Mouse (Mus musculus): ENCODE measurements at regions not wholly inside any gene's neighbourhood (a gene's known extent, or its start where the extent isn't known, plus 50 kb on each side); places are given as distances from the start of the nearest gene placed in this dataset.
"Not testable (repeated sequence)": the region's sequence is repeated elsewhere in the genome, so short reads cannot be mapped to it uniquely, and the experiment has no call there.

DNA sequence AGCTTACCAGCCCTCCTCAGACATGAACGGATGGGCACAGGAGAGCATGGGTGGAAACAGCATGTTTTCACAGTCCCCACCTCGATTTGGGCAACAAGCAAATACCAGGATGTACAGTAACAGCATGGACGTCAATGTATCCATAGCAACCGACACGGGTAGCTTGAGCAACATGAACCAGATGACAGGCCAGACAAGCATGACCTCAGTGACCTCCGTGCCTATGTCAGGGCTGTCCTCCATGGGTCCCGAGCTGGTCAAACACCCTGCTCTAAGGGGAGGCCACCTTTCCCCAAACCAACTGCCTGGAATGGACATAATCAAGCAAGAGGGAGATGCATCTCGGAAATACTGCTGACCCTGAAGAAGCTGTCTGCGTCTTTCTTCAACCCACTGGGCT lies 211.7 kb upstream of the Arid2 start:
- DNase-seq (ENCODE audit: low spot score) (no peak), ATAC-seq (ENCODE audit: low FRiP score, low read depth) (no peak)
- H3K9ac ChIP-seq (ENCODE audit: low read depth, low read length, severe bottlenecking): no peak overlapping the region
- H3K4me2 ChIP-seq (replicated peaks; ENCODE audit: low read depth, low read length, severe bottlenecking): no peak overlapping the region
- TF ChIP-seq POLR2A (IDR thresholded peaks at IDR 0.05; ENCODE audit: borderline replicate concordance, extremely low read depth, insufficient read depth, insufficient read length): no peak
- H3K27ac ChIP-seq (replicated peaks; ENCODE audit: low read depth, low read length): no peak overlapping the region
- H3K27me3 ChIP-seq (ENCODE audit: control insufficient read depth, insufficient read depth, low read length): no peaks in the 10 kb centered on the region
- WGBS: 85% methylated on average over 9 of the region's 9 CpGs
- H3K36me3 ChIP-seq (ENCODE audit: control insufficient read depth, insufficient read depth, low read length): no peaks in the 10 kb centered on the region
- peaks cover 7% of the 10 kb centered on the region for H3K4me1 ChIP-seq (ENCODE audit: control insufficient read depth, insufficient read depth, low read length)
- H3K4me3 ChIP-seq (replicated peaks; ENCODE audit: low read length): no peak overlapping the region
- H3K9me3 ChIP-seq (ENCODE audit: control insufficient read depth, low read length): no peaks in the 10 kb centered on the region

DNA sequence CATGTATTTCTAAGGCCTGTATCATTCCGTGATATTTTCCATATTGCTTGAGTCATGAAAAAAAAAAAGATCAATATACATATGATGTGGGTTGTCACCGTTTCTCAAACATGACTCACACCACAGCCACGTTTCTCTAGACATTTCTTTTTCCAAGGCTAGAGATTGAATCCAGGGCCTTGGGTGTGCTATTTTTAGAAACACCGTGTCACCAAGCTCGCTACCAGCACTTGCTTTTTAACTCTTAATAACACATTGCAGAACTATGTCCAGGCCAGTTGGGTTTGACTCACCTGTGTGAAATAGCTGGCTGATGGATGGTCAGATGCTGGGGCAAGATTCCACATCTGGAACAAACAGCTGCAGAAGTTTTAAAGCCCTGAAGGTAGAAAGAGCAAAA lies 209.6 kb upstream of the Arid2 start:
- Histone ChIP-seq H3K9ac (ENCODE audit: low read depth, low read length, severe bottlenecking) (no peak overlapping the region), H3K27me3 (ENCODE audit: control insufficient read depth, insufficient read depth, low read length) (no peaks in the 10 kb centered on the region), H3K36me3 (ENCODE audit: control insufficient read depth, insufficient read depth, low read length) (no peaks in the 10 kb centered on the region), H3K4me1 (ENCODE audit: control insufficient read depth, insufficient read depth, low read length) (no peaks in the 10 kb centered on the region; the same call in 1 of the 2 replicates), H3K4me2 (replicated peaks; ENCODE audit: low read depth, low read length, severe bottlenecking) (no peak overlapping the region), H3K27ac (replicated peaks; ENCODE audit: low read depth, low read length) (no peak overlapping the region), H3K9me3 (ENCODE audit: control insufficient read depth, low read length) (no peaks in the 10 kb centered on the region), H3K4me3 (replicated peaks; ENCODE audit: low read length) (no peak overlapping the region)
- DNase-seq (ENCODE audit: low spot score): no peak
- no peak for ATAC-seq (ENCODE audit: low FRiP score, low read depth)
- 33% methylated on average over 5 of the region's 5 CpGs for WGBS
- TF ChIP-seq POLR2A (IDR thresholded peaks at IDR 0.05; ENCODE audit: borderline replicate concordance, extremely low read depth, insufficient read depth, insufficient read length): no peak

DNA sequence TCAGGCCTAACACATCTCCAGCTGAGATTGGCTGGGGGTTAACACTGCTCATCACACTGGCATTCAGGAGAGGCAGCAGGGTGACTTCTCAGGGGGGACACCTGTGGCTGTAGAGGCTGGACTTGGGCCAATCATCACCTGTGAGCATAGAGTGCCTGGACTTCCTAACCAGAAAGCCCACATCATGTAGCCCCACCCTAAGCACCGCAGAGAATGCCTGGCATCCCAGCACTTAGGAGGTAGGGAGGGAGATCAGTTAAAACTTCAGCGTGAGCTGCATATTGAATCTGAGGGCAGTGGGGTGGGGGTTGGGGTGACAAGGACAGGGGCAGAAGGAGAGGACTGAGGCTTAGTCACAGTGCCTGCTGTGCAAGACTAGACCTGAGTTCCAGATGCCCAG lies 208.7 kb upstream of the Arid2 start:
- TF ChIP-seq POLR2A (IDR thresholded peaks at IDR 0.05; ENCODE audit: borderline replicate concordance, extremely low read depth, insufficient read depth, insufficient read length): no peak
- Histone ChIP-seq H3K27me3 (ENCODE audit: control insufficient read depth, insufficient read depth, low read length) (no peaks in the 10 kb centered on the region), H3K27ac (replicated peaks; ENCODE audit: low read depth, low read length) (no peak overlapping the region), H3K36me3 (ENCODE audit: control insufficient read depth, insufficient read depth, low read length) (no peaks in the 10 kb centered on the region), H3K4me3 (replicated peaks; ENCODE audit: low read length) (no peak overlapping the region), H3K4me2 (replicated peaks; ENCODE audit: low read depth, low read length, severe bottlenecking) (no peak overlapping the region), H3K4me1 (ENCODE audit: control insufficient read depth, insufficient read depth, low read length) (no peaks in the 10 kb centered on the region; the same call in 1 of the 2 replicates), H3K9ac (ENCODE audit: low read depth, low read length, severe bottlenecking) (no peak overlapping the region), H3K9me3 (ENCODE audit: control insufficient read depth, low read length) (no peaks in the 10 kb centered on the region)
- 46% methylated on average over 2 of the region's 2 CpGs for WGBS
- ATAC-seq (ENCODE audit: low FRiP score, low read depth): no peak
- DNase-seq (ENCODE audit: low spot score): no peak

DNA sequence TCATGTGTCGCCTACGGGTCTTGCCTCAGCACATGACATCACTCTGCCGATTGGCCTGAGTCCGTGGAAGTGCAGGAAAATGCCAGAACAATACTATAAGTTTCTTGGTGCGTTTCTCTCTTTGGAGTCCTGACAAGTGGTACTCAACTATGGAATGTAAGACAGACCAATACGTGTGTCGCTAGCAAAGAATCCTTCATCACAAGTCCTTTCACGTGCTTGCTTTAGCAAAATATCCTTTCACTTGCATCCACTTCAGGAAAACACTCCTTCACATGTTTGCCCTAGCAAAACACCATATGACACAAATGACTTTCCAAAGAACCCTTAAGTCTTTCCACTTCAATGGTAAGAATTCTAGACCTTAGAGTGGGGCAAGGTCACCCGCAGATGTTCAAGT lies 197.6 kb upstream of the Arid2 start:
- Histone ChIP-seq H3K27me3 (ENCODE audit: control insufficient read depth, insufficient read depth, low read length) (no peaks in the 10 kb centered on the region), H3K9me3 (ENCODE audit: control insufficient read depth, low read length) (no peaks in the 10 kb centered on the region), H3K4me3 (replicated peaks; ENCODE audit: low read length) (no peak overlapping the region), H3K4me1 (ENCODE audit: control insufficient read depth, insufficient read depth, low read length) (no peaks in the 10 kb centered on the region), H3K27ac (replicated peaks; ENCODE audit: low read depth, low read length) (no peak overlapping the region), H3K36me3 (ENCODE audit: control insufficient read depth, insufficient read depth, low read length) (no peaks in the 10 kb centered on the region), H3K9ac (ENCODE audit: low read depth, low read length, severe bottlenecking) (no peak overlapping the region), H3K4me2 (replicated peaks; ENCODE audit: low read depth, low read length, severe bottlenecking) (no peak overlapping the region)
- DNase-seq (ENCODE audit: low spot score) (no peak), ATAC-seq (ENCODE audit: low FRiP score, low read depth) (no peak)
- no peak for TF ChIP-seq POLR2A (IDR thresholded peaks at IDR 0.05; ENCODE audit: borderline replicate concordance, extremely low read depth, insufficient read depth, insufficient read length)
- 91% methylated on average over 9 of the region's 9 CpGs for WGBS

DNA sequence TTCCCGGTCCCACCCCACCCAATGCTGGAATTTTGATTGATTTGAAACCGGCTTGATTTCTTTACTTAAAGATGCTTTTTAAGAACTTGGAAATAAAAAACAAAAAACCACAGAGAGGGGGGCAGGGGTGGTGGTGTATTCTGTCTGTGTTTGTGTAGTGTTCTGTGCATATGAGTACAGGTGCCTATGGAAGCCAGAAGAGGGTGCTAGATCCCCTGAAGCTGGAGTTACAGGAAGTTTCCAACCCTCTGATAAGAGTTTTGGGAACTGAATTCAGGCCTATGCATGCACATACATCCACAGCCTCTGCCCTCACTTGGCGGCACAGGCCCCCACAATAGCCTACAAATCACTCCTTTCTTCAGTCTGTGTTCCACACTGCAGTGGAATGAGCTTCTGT lies 190.9 kb upstream of the Arid2 start:
- H3K36me3 ChIP-seq (ENCODE audit: control insufficient read depth, insufficient read depth, low read length): no peaks in the 10 kb centered on the region
- no peak overlapping the region for H3K9ac ChIP-seq (ENCODE audit: low read depth, low read length, severe bottlenecking)
- no peaks in the 10 kb centered on the region for H3K9me3 ChIP-seq (ENCODE audit: control insufficient read depth, low read length)
- DNase-seq (ENCODE audit: low spot score) (no peak), ATAC-seq (ENCODE audit: low FRiP score, low read depth) (no peak)
- H3K4me1 ChIP-seq (ENCODE audit: control insufficient read depth, insufficient read depth, low read length): no peaks in the 10 kb centered on the region
- no peak overlapping the region for H3K4me3 ChIP-seq (replicated peaks; ENCODE audit: low read length)
- TF ChIP-seq POLR2A (IDR thresholded peaks at IDR 0.05; ENCODE audit: borderline replicate concordance, extremely low read depth, insufficient read depth, insufficient read length): no peak
- no peaks in the 10 kb centered on the region for H3K27me3 ChIP-seq (ENCODE audit: control insufficient read depth, insufficient read depth, low read length)
- no peak overlapping the region for H3K4me2 ChIP-seq (replicated peaks; ENCODE audit: low read depth, low read length, severe bottlenecking)
- WGBS: 76% methylated on average over 3 of the region's 3 CpGs
- no peak overlapping the region for H3K27ac ChIP-seq (replicated peaks; ENCODE audit: low read depth, low read length)

DNA sequence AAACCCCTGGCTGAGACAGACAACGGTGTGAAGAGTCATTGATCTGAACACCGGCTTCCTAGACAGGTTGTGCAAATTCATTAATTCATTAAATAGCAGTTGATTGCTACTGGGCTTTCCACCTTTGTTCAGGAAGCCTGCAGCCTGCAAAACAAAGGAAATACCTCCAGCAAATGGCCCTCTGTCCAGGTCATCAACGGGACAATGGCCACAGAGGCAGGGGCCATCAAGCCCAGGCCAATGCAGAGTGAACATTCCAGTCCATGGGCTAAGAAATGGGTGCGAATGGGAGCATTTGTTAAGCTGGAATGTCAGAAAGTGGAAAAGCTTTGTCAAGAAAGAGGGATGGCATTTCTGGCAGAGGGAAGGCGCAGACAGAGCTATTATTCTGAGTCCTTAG lies 188.5 kb upstream of the Arid2 start:
- WGBS: 77% methylated on average over 5 of the region's 5 CpGs
- Histone ChIP-seq H3K9me3 (ENCODE audit: control insufficient read depth, low read length) (no peaks in the 10 kb centered on the region), H3K4me2 (replicated peaks; ENCODE audit: low read depth, low read length, severe bottlenecking) (no peak overlapping the region), H3K27ac (replicated peaks; ENCODE audit: low read depth, low read length) (no peak overlapping the region), H3K27me3 (ENCODE audit: control insufficient read depth, insufficient read depth, low read length) (no peaks in the 10 kb centered on the region), H3K4me3 (replicated peaks; ENCODE audit: low read length) (no peak overlapping the region), H3K4me1 (ENCODE audit: control insufficient read depth, insufficient read depth, low read length) (no peaks in the 10 kb centered on the region), H3K9ac (ENCODE audit: low read depth, low read length, severe bottlenecking) (no peak overlapping the region), H3K36me3 (ENCODE audit: control insufficient read depth, insufficient read depth, low read length) (no peaks in the 10 kb centered on the region)
- ATAC-seq (ENCODE audit: low FRiP score, low read depth) (no peak), DNase-seq (ENCODE audit: low spot score) (no peak)
- no peak for TF ChIP-seq POLR2A (IDR thresholded peaks at IDR 0.05; ENCODE audit: borderline replicate concordance, extremely low read depth, insufficient read depth, insufficient read length)

DNA sequence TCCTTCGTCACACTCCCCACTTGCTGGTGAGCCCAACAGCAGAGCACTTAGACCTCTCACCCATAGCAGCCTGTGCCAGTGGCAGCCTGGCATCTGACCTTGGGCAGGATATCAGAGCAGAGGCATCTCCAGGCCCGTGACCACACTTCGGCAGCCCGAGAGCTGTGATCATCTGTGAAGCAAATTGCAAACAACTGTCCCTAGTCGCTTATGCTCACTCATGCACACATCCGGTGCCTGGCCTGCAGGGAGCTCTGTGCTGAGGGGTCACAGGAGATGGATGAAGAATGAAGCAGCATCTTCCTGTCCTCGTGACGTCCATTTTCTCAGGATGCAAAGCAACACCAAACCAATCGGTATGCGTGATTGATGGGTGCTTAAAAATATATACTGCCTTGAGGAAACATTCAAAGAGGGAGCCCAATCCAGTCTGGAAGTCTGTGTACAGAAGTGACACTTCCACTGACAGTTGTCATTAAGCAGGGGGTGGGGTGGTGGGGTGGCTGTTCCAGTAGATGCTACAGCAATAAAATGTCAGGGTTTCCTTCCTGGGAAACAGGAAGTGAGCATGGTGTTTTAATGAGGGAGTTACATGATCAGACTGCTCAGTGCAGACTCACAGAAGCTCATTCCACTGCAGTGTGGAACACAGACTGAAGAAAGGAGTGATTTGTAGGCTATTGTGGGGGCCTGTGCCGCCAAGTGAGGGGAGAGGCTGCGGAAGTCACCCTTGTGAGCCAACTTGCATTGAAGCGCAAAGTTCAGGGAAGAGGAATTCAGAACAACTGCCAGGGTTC lies 187.3 kb upstream of the Arid2 start:
- DNase-seq (ENCODE audit: low spot score); ATAC-seq (ENCODE audit: low FRiP score, low read depth); H3K27ac ChIP-seq (replicated peaks; ENCODE audit: low read depth, low read length); H3K4me1 ChIP-seq (ENCODE audit: control insufficient read depth, insufficient read depth, low read length); H3K4me3 ChIP-seq (replicated peaks; ENCODE audit: low read length); H3K27me3 ChIP-seq (ENCODE audit: control insufficient read depth, insufficient read depth, low read length); H3K36me3 ChIP-seq (ENCODE audit: control insufficient read depth, insufficient read depth, low read length); H3K9me3 ChIP-seq (ENCODE audit: control insufficient read depth, low read length); H3K9ac ChIP-seq (ENCODE audit: low read depth, low read length, severe bottlenecking); H3K4me2 ChIP-seq (replicated peaks; ENCODE audit: low read depth, low read length, severe bottlenecking): not testable (repeated sequence)
- 51% methylated on average over 10 of the region's 13 CpGs for WGBS
